Mouse (Mus musculus): Measurements from ENCODE around the gene Olfr715. TPM values are rescaled to one million over a fixed set of nuclear protein-coding genes. Genes with fewer than 3 reads are reported as not detected.
"Not testable (repeated sequence)": the region's sequence is repeated elsewhere in the genome, so short reads cannot be mapped to it uniquely, and the experiment has no call there.

Gene Olfr715
- not detected in 2 replicates for polyA plus RNA-seq (2015; fragmentation: Nextera tagmentation; extraction: Ambion mirVana)

DNA sequence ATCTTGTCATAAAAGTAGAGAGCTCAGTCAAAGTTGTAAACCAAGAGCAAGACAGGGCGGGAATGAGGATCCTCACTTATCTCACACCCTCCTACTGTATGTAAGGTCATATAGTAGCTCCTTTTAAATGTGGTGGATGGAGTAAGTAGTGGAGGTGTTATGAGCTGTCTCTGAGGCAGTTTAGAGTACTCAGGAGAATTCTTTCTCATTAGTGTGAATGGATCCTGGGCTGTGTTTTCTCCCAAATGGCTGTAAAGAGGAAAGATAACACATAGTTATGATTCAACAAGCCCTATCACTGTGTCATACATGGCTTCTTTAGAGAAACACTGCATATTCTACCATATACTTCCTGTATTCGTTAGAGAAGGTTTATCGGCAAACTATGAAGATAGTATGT, at the start of gene Olfr715:
Olfr715 (minus strand) TSS at position 101 of the 400 bp plus-strand sequence.
- not testable (repeated sequence) for ATAC-seq; H3K4me2 ChIP-seq (replicated peaks); H3K9ac ChIP-seq (replicated peaks); H3K36me3 ChIP-seq; H3K4me3 ChIP-seq (replicated peaks); H3K27ac ChIP-seq; H3K27me3 ChIP-seq; H3K9me3 ChIP-seq; H3K4me1 ChIP-seq (replicated peaks)
- 90% methylated on average over 3 of the region's 3 CpGs for WGBS

- no peak overlapping the region for H3K27ac ChIP-seq
- WGBS = 51% methylated on average over 2 of the region's 2 CpGs
- H3K4me2 ChIP-seq (replicated peaks) = no peak overlapping the region
- no peak overlapping the region for H3K9ac ChIP-seq (replicated peaks)
- ATAC-seq = no peak
- no peaks in the 10 kb centered on the region for H3K9me3 ChIP-seq
- H3K4me3 ChIP-seq (replicated peaks) = no peak overlapping the region
- H3K36me3 ChIP-seq = no peaks in the 10 kb centered on the region
- H3K4me1 ChIP-seq (replicated peaks) = no peaks in the 10 kb centered on the region
- H3K27me3 ChIP-seq = no peaks in the 10 kb centered on the region
These were observed 49.5 kb upstream of the Olfr715 start for GRCm38 (mm10) chr7:107180406-107180805.

DNA sequence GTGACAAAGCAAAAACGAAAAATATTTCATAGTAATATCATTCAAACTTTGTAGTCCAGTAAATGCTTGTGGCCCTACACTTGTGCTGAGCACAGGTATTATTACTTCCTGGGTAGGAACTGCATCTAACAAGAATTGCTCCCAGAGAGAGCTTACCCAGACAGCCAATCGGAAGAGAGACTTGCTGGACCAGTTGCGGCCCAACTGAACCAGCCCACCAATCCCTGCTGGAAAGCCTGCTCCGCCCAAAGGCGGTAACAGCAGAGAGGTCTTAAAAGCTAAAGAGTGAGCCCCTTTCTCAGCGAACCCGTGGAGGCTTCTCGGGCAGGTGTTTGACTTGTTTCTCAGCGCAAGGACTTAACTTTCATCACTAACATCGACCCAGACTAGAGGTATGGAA, 35.8 kb upstream of the Olfr715 start, which contains the start of gene Nlrp14:
Nlrp14 (plus strand) TSS at position 301 of the 400 bp plus-strand sequence.
- no peaks in the 10 kb centered on the region for H3K27me3 ChIP-seq
- 88% methylated on average over 10 of the region's 10 CpGs for WGBS
- H3K4me2 ChIP-seq (replicated peaks) = no peak within 1 kb of the TSS
- ATAC-seq = no peak
- no peaks in the 10 kb centered on the region for H3K4me1 ChIP-seq (replicated peaks)
- H3K9me3 ChIP-seq = no peaks in the 10 kb centered on the region
- no peak within 1 kb of the TSS for H3K4me3 ChIP-seq (replicated peaks)
- H3K9ac ChIP-seq (replicated peaks) = no peak within 1 kb of the TSS
- no peak within 1 kb of the TSS for H3K27ac ChIP-seq
- H3K36me3 ChIP-seq = no peaks in the 10 kb centered on the region

DNA sequence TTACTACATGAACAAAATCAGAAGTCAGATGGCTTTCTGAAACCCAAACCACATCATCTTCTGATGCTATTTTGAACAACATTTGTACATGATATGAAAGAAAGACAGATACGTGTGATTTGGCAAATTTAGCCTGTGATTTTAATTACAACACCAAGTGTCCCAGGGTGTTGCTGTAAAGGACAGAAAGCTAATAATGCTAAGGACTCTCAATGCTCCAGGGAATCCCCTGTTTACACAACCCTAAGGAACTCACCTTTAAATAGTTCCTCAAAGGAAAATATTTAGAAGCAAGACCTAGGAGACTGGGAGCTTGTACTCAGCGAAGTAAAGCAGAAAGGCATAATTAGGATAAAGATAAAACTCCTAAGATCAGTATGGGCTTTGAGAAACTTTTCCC, 7.1 kb upstream of the Olfr715 start, which contains the start of gene Olfr716:
Olfr716 (plus strand) TSS at position 301 of the 400 bp plus-strand sequence.
- ATAC-seq = not testable (repeated sequence)

DNA sequence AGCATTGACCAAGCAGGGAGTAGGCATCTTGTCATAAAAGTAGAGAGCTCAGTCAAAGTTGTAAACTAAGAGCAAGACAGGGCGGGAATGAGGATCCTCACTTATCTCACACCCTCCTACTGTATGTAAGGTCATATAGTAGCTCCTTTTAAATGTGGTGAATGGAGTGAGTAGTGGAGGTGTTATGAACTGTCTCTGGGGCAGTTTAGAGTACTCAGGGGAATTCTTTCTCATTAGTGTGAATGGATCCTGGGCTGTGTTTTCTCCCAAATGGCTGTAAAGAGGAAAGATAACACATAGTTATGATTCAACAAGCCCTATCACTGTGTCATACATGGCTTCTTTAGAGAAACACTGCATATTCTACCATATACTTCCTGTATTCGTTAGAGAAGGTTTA, 20.6 kb downstream of the Olfr715 start, which contains the start of gene Olfr715b:
Olfr715b (minus strand) TSS at position 101 of the 400 bp plus-strand sequence.
- not testable (repeated sequence) for H3K9ac ChIP-seq (replicated peaks); H3K36me3 ChIP-seq; H3K4me3 ChIP-seq (replicated peaks); ATAC-seq; H3K27ac ChIP-seq; H3K9me3 ChIP-seq; H3K4me1 ChIP-seq (replicated peaks); H3K4me2 ChIP-seq (replicated peaks); H3K27me3 ChIP-seq
- 96% methylated on average over 2 of the region's 2 CpGs for WGBS

More for the DNA sequence above, 7.1 kb upstream of the Olfr715 start, which contains the start of gene Olfr716:
- H3K9ac ChIP-seq (replicated peaks); H3K27ac ChIP-seq; H3K27me3 ChIP-seq; H3K9me3 ChIP-seq; H3K36me3 ChIP-seq; H3K4me1 ChIP-seq (replicated peaks); H3K4me2 ChIP-seq (replicated peaks); H3K4me3 ChIP-seq (replicated peaks): not testable (repeated sequence)
- 75% methylated on average over 2 of the region's 2 CpGs for WGBS

DNA sequence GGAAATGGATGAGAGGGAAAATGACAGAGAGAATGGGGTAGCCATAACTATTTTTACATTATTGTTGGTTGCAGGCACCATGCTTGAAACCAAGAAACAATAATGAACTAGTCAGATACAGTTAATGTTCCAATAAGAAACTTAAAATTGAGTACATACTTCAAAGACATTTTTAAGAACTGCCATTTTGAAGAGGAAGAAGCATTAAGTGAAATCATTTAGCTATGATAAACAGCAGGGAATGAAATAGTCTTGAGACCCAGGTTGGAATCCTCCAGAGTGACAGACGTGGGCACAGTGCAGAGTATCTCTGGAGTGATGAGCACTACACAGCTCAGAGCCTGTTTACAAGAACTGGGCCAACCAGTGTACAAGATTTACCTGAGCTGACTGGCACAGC, 38.0 kb downstream of the Olfr715 start, which contains the start of gene Olfr17:
Olfr17 (plus strand) TSS at position 301 of the 400 bp plus-strand sequence.
- WGBS = 36% methylated on average over 1 of the region's 1 CpGs
- Histone ChIP-seq H3K9ac (replicated peaks) (no peak within 1 kb of the TSS), H3K4me2 (replicated peaks) (no peak within 1 kb of the TSS), H3K36me3 (no peaks in the 10 kb centered on the region), H3K9me3 (no peaks in the 10 kb centered on the region), H3K27me3 (no peaks in the 10 kb centered on the region), H3K27ac (no peak within 1 kb of the TSS), H3K4me3 (replicated peaks) (no peak within 1 kb of the TSS), H3K4me1 (replicated peaks) (no peaks in the 10 kb centered on the region)
- ATAC-seq = no peak

Other genes with a start within 250 kb of the Olfr715 start
- not detected in 2 replicates for gene Olfr706, start 242.9 kb downstream of the Olfr715 start, polyA plus RNA-seq (2015; fragmentation: Nextera tagmentation; extraction: Ambion mirVana)
- not detected in 2 replicates for gene Olfr707, start 229.8 kb downstream of the Olfr715 start, polyA plus RNA-seq (2015; fragmentation: Nextera tagmentation; extraction: Ambion mirVana)
- not detected in 2 replicates for gene Olfr1532-ps1, start 223.1 kb downstream of the Olfr715 start, polyA plus RNA-seq (2015; fragmentation: Nextera tagmentation; extraction: Ambion mirVana)
- gene Olfr709-ps1, start 198.9 kb downstream of the Olfr715 start, polyA plus RNA-seq (2015; fragmentation: Nextera tagmentation; extraction: Ambion mirVana) = not detected in 2 replicates
- gene Olfr710, start 182.8 kb downstream of the Olfr715 start, polyA plus RNA-seq (2015; fragmentation: Nextera tagmentation; extraction: Ambion mirVana) = not detected in 2 replicates
- gene Olfr6, start 167.1 kb downstream of the Olfr715 start, polyA plus RNA-seq (2015; fragmentation: Nextera tagmentation; extraction: Ambion mirVana) = not detected in 2 replicates
- gene Olfr711, start 155.6 kb downstream of the Olfr715 start, polyA plus RNA-seq (2015; fragmentation: Nextera tagmentation; extraction: Ambion mirVana) = not detected in 2 replicates
- not detected in 2 replicates for gene Olfr2, start 125.0 kb downstream of the Olfr715 start, polyA plus RNA-seq (2015; fragmentation: Nextera tagmentation; extraction: Ambion mirVana)
- gene Olfr713, start 99.9 kb downstream of the Olfr715 start, polyA plus RNA-seq (2015; fragmentation: Nextera tagmentation; extraction: Ambion mirVana) = not detected in 2 replicates
- gene Olfr714, start 60.1 kb downstream of the Olfr715 start, polyA plus RNA-seq (2015; fragmentation: Nextera tagmentation; extraction: Ambion mirVana) = not detected in 2 replicates
- not detected in 2 replicates for gene Olfr17, start 37.9 kb downstream of the Olfr715 start, polyA plus RNA-seq (2015; fragmentation: Nextera tagmentation; extraction: Ambion mirVana)
- not detected in 2 replicates for gene Olfr715b, start 20.7 kb downstream of the Olfr715 start, polyA plus RNA-seq (2015; fragmentation: Nextera tagmentation; extraction: Ambion mirVana)
- gene Olfr716, start 7.2 kb upstream of the Olfr715 start, polyA plus RNA-seq (2015; fragmentation: Nextera tagmentation; extraction: Ambion mirVana) = not detected in 2 replicates
- gene Nlrp14, start 35.9 kb upstream of the Olfr715 start, polyA plus RNA-seq (2015; fragmentation: Nextera tagmentation; extraction: Ambion mirVana) = not detected in 2 replicates
- not detected in 2 replicates for gene Rbmxl2, start 78.4 kb upstream of the Olfr715 start, polyA plus RNA-seq (2015; fragmentation: Nextera tagmentation; extraction: Ambion mirVana)
- 4.1 and 4.9 TPM in 2 replicates for gene Syt9, start 239.6 kb upstream of the Olfr715 start, polyA plus RNA-seq (2015; fragmentation: Nextera tagmentation; extraction: Ambion mirVana)

All from midbrain, embryonic 13.5 days (tissue).